Mouse (Mus musculus) liver, embryonic 16.5 days (tissue): ENCODE data around the gene Wif1. TPM values are rescaled to one million over a fixed set of nuclear protein-coding genes. Genes with fewer than 3 reads are reported as not detected.

ENCODE experiments used
- ATAC-seq: fragments of 200-750 bp; cut with Nextera tagmentation; 2 replicates; pipeline ENCODE4 v1.8.0; 2017; ENCODE audit warnings: low read depth, mild to moderate bottlenecking, moderate number of reproducible peaks, moderate library complexity
- H3K27ac ChIP-seq: fragments of 300-500 bp; sonication (generic); 2 replicates; pipeline ENCODE4 v1.5.1; 2014; ENCODE audit warnings: mild to moderate bottlenecking, low read length
- H3K27me3 ChIP-seq: fragments of 300-500 bp; sonication (generic); 2 replicates; pipeline ENCODE4 v1.6.1; 2014; ENCODE audit warnings: low read depth, low read length, mixed read lengths; ENCODE audit not compliant: control insufficient read depth, insufficient read depth
- H3K36me3 ChIP-seq: fragments of 300-500 bp; sonication (generic); 2 replicates; pipeline ENCODE4 v1.6.1; 2014; ENCODE audit warnings: mild to moderate bottlenecking; ENCODE audit not compliant: control insufficient read depth, insufficient read depth
- H3K4me1 ChIP-seq: fragments of 300-500 bp; sonication (generic); 2 replicates; pipeline ENCODE4 v1.6.1; 2014; ENCODE audit warnings: low read depth, low read length, mixed read lengths; ENCODE audit not compliant: control insufficient read depth
- H3K4me2 ChIP-seq: fragments of 300-500 bp; sonication (generic); 2 replicates; pipeline ENCODE4 v1.6.1; 2014; ENCODE audit warnings: low read depth, low read length, mixed read lengths
- H3K4me3 ChIP-seq: fragments of 300-500 bp; sonication (generic); 2 replicates; pipeline ENCODE4 v1.5.1; 2014; ENCODE audit warnings: low read depth, mild to moderate bottlenecking, low read length
- H3K9ac ChIP-seq: fragments of 300-500 bp; sonication (generic); 2 replicates; pipeline ENCODE4 v1.6.1; 2014; ENCODE audit warnings: low read depth, low read length
- H3K9me3 ChIP-seq: fragments of 300-500 bp; sonication (generic); replicated peaks from 2 replicates; pipeline ENCODE4 v1.6.1; 2016; ENCODE audit warnings: low read length; ENCODE audit not compliant: control insufficient read depth
- WGBS: fragments of 180-500 bp; shearing (Covaris S2); extraction: QIAGEN DNeasy Blood & Tissue Kit; methylation state at CpG from one replicate; pipeline ENCODE4 v1.1.7; 2014; ENCODE audit not compliant: insufficient replicate concordance; 5-methylcytosine and 5-hydroxymethylcytosine counted together
- polyA plus RNA-seq: library from polyadenylated mRNA; unstranded; fragments of >200 nt; fragmentation: Nextera tagmentation; extraction: Ambion mirVana; gene quantifications from 2 replicates; pipeline ENCODE4 v1.2.1, GENCODE M21; 2015

The Wif1 gene
- polyA plus RNA-seq, 1 experiment from 2014 or later = 1.0 TPM

- H3K4me3 ChIP-seq = no peak overlapping the region
- 71% methylated on average over 5 of the region's 5 CpGs for WGBS
- no peak for ATAC-seq
- H3K9me3 ChIP-seq = no peaks in the 10 kb centered on the region
- H3K27ac ChIP-seq = no peak overlapping the region
- no peaks in the 10 kb centered on the region for H3K36me3 ChIP-seq
- H3K9ac ChIP-seq = no peak overlapping the region
- no peak overlapping the region for H3K4me2 ChIP-seq
- no peaks in the 10 kb centered on the region for H3K4me1 ChIP-seq
- H3K27me3 ChIP-seq = no peaks in the 10 kb centered on the region
These were observed 27.6 kb downstream of the Wif1 start for GRCm38 (mm10) chr10:121061336-121061835.

GRCm38 (mm10) chr10:121062704-121063103 lies 28.9 kb downstream of the Wif1 start:
- Histone ChIP-seq H3K4me3 (no peak overlapping the region), H3K9me3 (no peaks in the 10 kb centered on the region), H3K36me3 (no peaks in the 10 kb centered on the region), H3K27ac (no peak overlapping the region), H3K4me2 (no peak overlapping the region), H3K27me3 (no peaks in the 10 kb centered on the region), H3K9ac (no peak overlapping the region), H3K4me1 (no peaks in the 10 kb centered on the region)
- ATAC-seq = no peak
- WGBS = 84% methylated on average over 8 of the region's 8 CpGs

GRCm38 (mm10) chr10:121067416-121067951 lies 33.7 kb downstream of the Wif1 start:
- Histone ChIP-seq H3K9ac (no peak overlapping the region), H3K36me3 (no peaks in the 10 kb centered on the region), H3K27me3 (no peaks in the 10 kb centered on the region), H3K4me2 (no peak overlapping the region), H3K9me3 (no peaks in the 10 kb centered on the region), H3K4me3 (no peak overlapping the region), H3K27ac (no peak overlapping the region), H3K4me1 (no peaks in the 10 kb centered on the region)
- no peak for ATAC-seq
- WGBS = 72% methylated on average over 7 of the region's 7 CpGs

- WGBS = 31% methylated on average over 1 of the region's 1 CpGs
- Histone ChIP-seq H3K4me3 (no peak overlapping the region), H3K4me1 (no peaks in the 10 kb centered on the region), H3K27me3 (no peaks in the 10 kb centered on the region), H3K9ac (no peak overlapping the region), H3K4me2 (no peak overlapping the region), H3K27ac (no peak overlapping the region), H3K9me3 (no peaks in the 10 kb centered on the region), H3K36me3 (no peaks in the 10 kb centered on the region)
- ATAC-seq = no peak
These were observed 34.2 kb downstream of the Wif1 start for GRCm38 (mm10) chr10:121068003-121068402.

- 53% methylated on average over 7 of the region's 7 CpGs for WGBS
- no peak overlapping the region for H3K4me3 ChIP-seq
- no peak overlapping the region for H3K4me2 ChIP-seq
- no peaks in the 10 kb centered on the region for H3K9me3 ChIP-seq
- no peaks in the 10 kb centered on the region for H3K27me3 ChIP-seq
- no peaks in the 10 kb centered on the region for H3K4me1 ChIP-seq
- no peak for ATAC-seq
- H3K36me3 ChIP-seq = no peaks in the 10 kb centered on the region
- H3K27ac ChIP-seq = no peak overlapping the region
- H3K9ac ChIP-seq = no peak overlapping the region
These were observed 37.0 kb downstream of the Wif1 start for GRCm38 (mm10) chr10:121070742-121071141.

GRCm38 (mm10) chr10:121080500-121080899 lies 46.7 kb downstream of the Wif1 start:
- Histone ChIP-seq H3K4me2 (no peak overlapping the region), H3K4me3 (no peak overlapping the region), H3K4me1 (no peaks in the 10 kb centered on the region), H3K27me3 (no peaks in the 10 kb centered on the region), H3K9ac (no peak overlapping the region), H3K27ac (no peak overlapping the region), H3K36me3 (no peaks in the 10 kb centered on the region), H3K9me3 (no peaks in the 10 kb centered on the region; the same call in 1 of the 2 replicates)
- 62% methylated on average over 9 of the region's 9 CpGs for WGBS
- no peak for ATAC-seq

- Histone ChIP-seq H3K4me2 (no peak overlapping the region), H3K4me1 (no peaks in the 10 kb centered on the region), H3K4me3 (no peak overlapping the region), H3K36me3 (no peaks in the 10 kb centered on the region), H3K9ac (no peak overlapping the region), H3K27ac (no peak overlapping the region), H3K9me3 (no peaks in the 10 kb centered on the region), H3K27me3 (no peaks in the 10 kb centered on the region)
- ATAC-seq = no peak
- WGBS = 68% methylated on average over 4 of the region's 4 CpGs
These were observed 49.1 kb downstream of the Wif1 start for GRCm38 (mm10) chr10:121082881-121083280.

GRCm38 (mm10) chr10:121083512-121083911 lies 49.8 kb downstream of the Wif1 start:
- no peak overlapping the region for H3K27ac ChIP-seq
- no peaks in the 10 kb centered on the region for H3K27me3 ChIP-seq
- no peaks in the 10 kb centered on the region for H3K9me3 ChIP-seq
- no peaks in the 10 kb centered on the region for H3K36me3 ChIP-seq
- H3K4me3 ChIP-seq = no peak overlapping the region
- no peak overlapping the region for H3K4me2 ChIP-seq
- H3K9ac ChIP-seq = no peak overlapping the region
- no peak for ATAC-seq
- H3K4me1 ChIP-seq = no peaks in the 10 kb centered on the region
- 52% methylated on average over 10 of the region's 10 CpGs for WGBS

- Histone ChIP-seq H3K9me3 (no peaks in the 10 kb centered on the region), H3K27me3 (no peaks in the 10 kb centered on the region), H3K36me3 (no peaks in the 10 kb centered on the region), H3K9ac (no peak overlapping the region), H3K4me1 (no peaks in the 10 kb centered on the region), H3K4me2 (no peak overlapping the region), H3K4me3 (no peak overlapping the region), H3K27ac (no peak overlapping the region)
- 60% methylated on average over 5 of the region's 5 CpGs for WGBS
- ATAC-seq = no peak
These were observed 54.9 kb downstream of the Wif1 start for GRCm38 (mm10) chr10:121088679-121089078.
